12 mouse cellular contexts compared by ENCODE assay signal in the genomic region with DNA sequence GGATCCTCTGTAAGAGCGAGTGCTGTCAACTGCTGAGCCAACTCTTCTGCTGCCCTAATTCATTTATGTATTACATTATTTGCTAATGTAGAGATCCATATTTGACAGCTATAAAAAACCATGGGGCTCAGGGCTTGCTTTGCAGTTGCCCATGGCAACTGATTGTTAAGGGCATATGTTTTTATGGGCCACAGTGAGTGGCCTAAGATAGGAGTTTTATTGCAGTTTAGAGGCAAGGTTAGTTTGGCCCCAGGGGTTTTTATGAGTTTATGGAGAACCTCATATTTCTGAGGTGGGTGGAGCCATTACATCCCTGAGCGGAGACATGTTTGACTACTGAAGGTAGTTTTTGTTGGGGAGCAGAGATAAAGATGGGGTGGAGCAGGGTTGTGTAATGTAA. TPM values are rescaled to one million over a fixed set of nuclear protein-coding genes. Genes with fewer than 3 reads are reported as not detected.
A peak's percentile ranks its signal among the peaks of the same experiment; 100 is the strongest.
DNase-seq lines count a peak whose midpoint lies in the region; ATAC-seq and TF ChIP-seq lines count a peak whose summit lies in the region.
"Had no signal": no experiment of that assay in that cellular context is flagged by ENCODE, and none has a peak within 500 bp of the region (broad histone marks: within the 10 kb centered on the region; RNA-seq: fewer than 3 reads in every experiment).

No protein-coding gene starts in this region.

- H3K4me2 ChIP-seq in forebrain, embryonic 11.5 days (ENCODE audit: low read depth, low read length, severe bottlenecking), result no peak overlapping the region
- H3K4me2 ChIP-seq in hindbrain, embryonic 13.5 days, result peak overlapping the region; percentile 67
- peak overlapping the region; percentile 60 for H3K4me2 ChIP-seq in midbrain, embryonic 12.5 days (replicated peaks)

- DNase-seq in forebrain, embryonic 10.5 days (ENCODE audit: extremely low spot score, low spot score), result no peak
- DNase-seq in forebrain, embryonic 11.5 days (ENCODE audit: low spot score), result no peak
- peak; percentile 37 for DNase-seq in G1E (ENCODE audit: low spot score)
- DNase-seq in frontal cortex, postnatal 14 days (ENCODE audit: low spot score in 2 of 2), result no peak
- DNase-seq in adrenal gland, adult 8-10 months, result no peak
- DNase-seq in cerebellum, postnatal 36 days, result no peak
- DNase-seq: heart, postnatal 4 days; right cerebral cortex, adult 18-20 months; thymus, postnatal 36 days had no signal

- ATAC-seq in forebrain, embryonic 11.5 days (replicated peaks; ENCODE audit: low FRiP score), result no peak
- peak; percentile 6; the same call in 1 of the 2 replicates for ATAC-seq in G1E (ENCODE audit: extremely low read depth, insufficient number of reproducible peaks, low FRiP score, poor library complexity, severe bottlenecking)
- no peak for ATAC-seq in hindbrain, embryonic 13.5 days (ENCODE audit: low FRiP score)
- ATAC-seq in midbrain, embryonic 12.5 days (ENCODE audit: low FRiP score, low read depth), result no peak

- peak overlapping the region; percentile 88 for H3K4me3 ChIP-seq in forebrain, embryonic 10.5 days
- H3K4me3 ChIP-seq in forebrain, embryonic 11.5 days (ENCODE audit: low read depth, low read length), result no peak overlapping the region
- H3K4me3 ChIP-seq in G1E (ENCODE audit: low read depth, low read length), result no peak overlapping the region; the same call in 1 of the 2 replicates
- peak overlapping the region; percentile 92 for H3K4me3 ChIP-seq in hindbrain, embryonic 13.5 days
- peak overlapping the region; percentile 59; the same call in 1 of the 2 replicates for H3K4me3 ChIP-seq in midbrain, embryonic 12.5 days

- no peaks in the 10 kb centered on the region; the same call in 1 of the 2 replicates for H3K9me3 ChIP-seq in forebrain, embryonic 10.5 days
- no peaks in the 10 kb centered on the region for H3K9me3 ChIP-seq in forebrain, embryonic 11.5 days (ENCODE audit: control insufficient read depth, low read length)
- no peaks in the 10 kb centered on the region for H3K9me3 ChIP-seq in G1E (replicated peaks)
- H3K9me3 ChIP-seq in hindbrain, embryonic 13.5 days, result no peaks in the 10 kb centered on the region
- H3K9me3 ChIP-seq in midbrain, embryonic 12.5 days, result no peaks in the 10 kb centered on the region
- H3K9me3 ChIP-seq: megakaryocyte, embryonic 14.5 days had no signal

- H3K27ac ChIP-seq in forebrain, embryonic 10.5 days, result no peak overlapping the region
- no peak overlapping the region for H3K27ac ChIP-seq in forebrain, embryonic 11.5 days (ENCODE audit: low read depth, low read length)
- H3K27ac ChIP-seq in hindbrain, embryonic 13.5 days, result no peak overlapping the region
- H3K27ac ChIP-seq in midbrain, embryonic 12.5 days (replicated peaks), result no peak overlapping the region

- no peaks in the 10 kb centered on the region for H3K27me3 ChIP-seq in forebrain, embryonic 10.5 days (ENCODE audit: poor library complexity, severe bottlenecking)
- no peaks in the 10 kb centered on the region for H3K27me3 ChIP-seq in forebrain, embryonic 11.5 days (ENCODE audit: control insufficient read depth, insufficient read depth, low read length)
- no peaks in the 10 kb centered on the region for H3K27me3 ChIP-seq in G1E (ENCODE audit: insufficient read depth, low read length)
- H3K27me3 ChIP-seq in hindbrain, embryonic 13.5 days, result no peaks in the 10 kb centered on the region
- no peaks in the 10 kb centered on the region for H3K27me3 ChIP-seq in midbrain, embryonic 12.5 days
- H3K27me3 ChIP-seq: megakaryocyte, embryonic 14.5 days had no signal

- no peak for TF ChIP-seq CTCF in G1E (IDR thresholded peaks at IDR 0.05; ENCODE audit: low read depth, low read length)

- WGBS in forebrain, embryonic 10.5 days, result 89% methylated on average over 2 of the region's 2 CpGs
- whole genome bisulfite sequencing in forebrain, embryonic 11.5 days, result 89% methylated on average over 2 of the region's 2 CpGs
- 80% methylated on average over 2 of the region's 2 CpGs for WGBS in hindbrain, embryonic 13.5 days
- 92% methylated on average over 2 of the region's 2 CpGs for WGBS in midbrain, embryonic 12.5 days

- H3K36me3 ChIP-seq in forebrain, embryonic 10.5 days (replicated peaks), result peaks cover 15% of the 10 kb centered on the region
- no peaks in the 10 kb centered on the region for H3K36me3 ChIP-seq in forebrain, embryonic 11.5 days (ENCODE audit: control insufficient read depth, insufficient read depth, low read length)
- peaks cover 14% of the 10 kb centered on the region for H3K36me3 ChIP-seq in G1E (replicated peaks)
- peaks cover 8% of the 10 kb centered on the region for H3K36me3 ChIP-seq in hindbrain, embryonic 13.5 days
- H3K36me3 ChIP-seq in midbrain, embryonic 12.5 days, result no peaks in the 10 kb centered on the region

- peaks cover 32% of the 10 kb centered on the region for H3K4me1 ChIP-seq in forebrain, embryonic 10.5 days
- H3K4me1 ChIP-seq in forebrain, embryonic 11.5 days (replicated peaks; ENCODE audit: control insufficient read depth, insufficient read depth, low read length), result peaks cover 3% of the 10 kb centered on the region; the same call in 1 of the 2 replicates
- peaks cover 36% of the 10 kb centered on the region for H3K4me1 ChIP-seq in G1E (ENCODE audit: insufficient read depth, low read depth, low read length)
- peaks cover 23% of the 10 kb centered on the region for H3K4me1 ChIP-seq in hindbrain, embryonic 13.5 days (replicated peaks)
- H3K4me1 ChIP-seq in midbrain, embryonic 12.5 days, result peaks cover 15% of the 10 kb centered on the region

- H3K9ac ChIP-seq in forebrain, embryonic 11.5 days (ENCODE audit: low read length), result no peak overlapping the region
- peak overlapping the region; percentile 90; the same call in 1 of the 2 replicates for H3K9ac ChIP-seq in hindbrain, embryonic 13.5 days
- no peak overlapping the region for H3K9ac ChIP-seq in midbrain, embryonic 12.5 days (replicated peaks)

RNA-seq across cellular contexts. Expression of a gene that starts 1.7 kb away (rescaled TPM):
- 61.1 and 63.1 TPM in 2 replicates for polyA plus RNA-seq in forebrain, embryonic 10.5 days (2016; fragmentation: Nextera tagmentation; extraction: Ambion mirVana)
- polyA plus RNA-seq in forebrain, embryonic 11.5 days (2014; fragmentation: Nextera tagmentation; extraction: Ambion mirVana), result 76.2 and 87.0 TPM in 2 replicates
- 26.4 and 28.2 TPM in 2 replicates for total RNA-seq in G1E (2014; fragmentation: Nextera tagmentation)
- total RNA-seq in G1E (2017), result 47.7 and 51.7 TPM in 2 replicates
- 16.7 and 33.4 TPM in 2 replicates for polyA plus RNA-seq in G1E (2012)
- 115 and 116 TPM in 2 replicates for polyA plus RNA-seq in hindbrain, embryonic 13.5 days (2015; fragmentation: Nextera tagmentation; extraction: Ambion mirVana)
- 85.2 and 87.1 TPM in 2 replicates for polyA plus RNA-seq in midbrain, embryonic 12.5 days (2016; fragmentation: Nextera tagmentation; extraction: Ambion mirVana)
- total RNA-seq in adrenal gland, adult 8-10 months (2022), result 10 to 100 TPM; 62.3 to 70.9 (median 65.6) TPM

Comparison
In these comparisons a context has a peak if more than half of its experiments do, and no peak if none do; other contexts are left out.
1. H3K4me3 ChIP-seq: peak in forebrain, embryonic 10.5 days (single experiment), hindbrain, embryonic 13.5 days (single experiment) and midbrain, embryonic 12.5 days (single experiment); none in forebrain, embryonic 11.5 days (single experiment) and G1E (single experiment).